Comparison of ENCODE assay signal across 20 mouse cellular contexts in genomic region chr13:100682837-100683236, GRCm38 (mm10).
"Had no signal": no experiment of that assay in that cellular context is flagged by ENCODE, and none has a peak within 500 bp of the region (broad histone marks: within the 10 kb centered on the region; RNA-seq: fewer than 3 reads in every experiment).

No protein-coding gene starts in this region.

- ATAC-seq: inflammation-experienced regulatory T-cells, adult 6 months; intestine, embryonic 16.5 days; liver, postnatal 0 days; midbrain, embryonic 13.5 days; midbrain, embryonic 16.5 days had no signal

- H3K27ac ChIP-seq: limb, embryonic 13.5 days; liver, embryonic 14.5 days; midbrain, embryonic 10.5 days; midbrain, embryonic 13.5 days; stomach, embryonic 15.5 days had no signal

- H3K36me3 ChIP-seq: limb, embryonic 13.5 days; midbrain, embryonic 10.5 days; midbrain, embryonic 13.5 days; stomach, embryonic 15.5 days had no signal

- DNase-seq: kidney, adult 2 months; kidney, postnatal 10 days; kidney, postnatal 36 days; left cerebral cortex, postnatal 4 days; liver; liver, postnatal 0 days; lung, embryonic 14.5 days; lung, postnatal 10 days; lung, postnatal 36 days; right cerebral cortex, postnatal 4 days; thymus, postnatal 25 days had no signal

- H3K9me3 ChIP-seq: limb, embryonic 13.5 days; megakaryocyte, embryonic 14.5 days; midbrain, embryonic 10.5 days; midbrain, embryonic 13.5 days; stomach, embryonic 15.5 days had no signal

- H3K4me1 ChIP-seq: limb, embryonic 13.5 days; megakaryocyte, embryonic 14.5 days; midbrain, embryonic 10.5 days; midbrain, embryonic 13.5 days; stomach, embryonic 15.5 days had no signal

- H3K4me3 ChIP-seq: limb, embryonic 13.5 days; megakaryocyte, embryonic 14.5 days; midbrain, embryonic 10.5 days; midbrain, embryonic 13.5 days; stomach, embryonic 15.5 days had no signal

- H3K27me3 ChIP-seq: limb, embryonic 13.5 days; megakaryocyte, embryonic 14.5 days; midbrain, embryonic 13.5 days; stomach, embryonic 15.5 days had no signal

- H3K4me2 ChIP-seq: limb, embryonic 13.5 days; lung, embryonic 14.5 days; midbrain, embryonic 13.5 days; stomach, embryonic 15.5 days had no signal

- H3K9ac ChIP-seq: limb, embryonic 13.5 days; liver, embryonic 14.5 days; liver, postnatal 0 days; lung, embryonic 14.5 days; midbrain, embryonic 13.5 days; stomach, embryonic 15.5 days had no signal
